Mouse (Mus musculus) hindbrain, embryonic 10.5 days (tissue): ENCODE results near the gene Ppp2ca. TPM values are rescaled to one million over a fixed set of nuclear protein-coding genes. Genes with fewer than 3 reads are reported as not detected.
"Not testable (repeated sequence)": the region's sequence is repeated elsewhere in the genome, so short reads cannot be mapped to it uniquely, and the experiment has no call there.

Source experiments
- DNase-seq: peaks from one replicate; pipeline ENCODE4 v3.0.0-alpha.2; 2017; ENCODE audit warnings: low spot score
- H3K27ac ChIP-seq: fragments of 300-500 bp; sonication (generic); 2 replicates; pipeline ENCODE4 v1.5.1; 2016; ENCODE audit warnings: mild to moderate bottlenecking, moderate library complexity
- H3K27me3 ChIP-seq: fragments of 300-500 bp; sonication (generic); 2 replicates; pipeline ENCODE4 v1.6.1; 2016; ENCODE audit warnings: mild to moderate bottlenecking; ENCODE audit not compliant: poor library complexity, insufficient read depth, severe bottlenecking
- H3K36me3 ChIP-seq: fragments of 300-500 bp; sonication (generic); 2 replicates; pipeline ENCODE4 v1.6.1; 2016; ENCODE audit warnings: mild to moderate bottlenecking, moderate library complexity
- H3K4me1 ChIP-seq: fragments of 300-500 bp; sonication (generic); replicated peaks from 2 replicates; pipeline ENCODE4 v1.6.1; 2016; ENCODE audit warnings: mild to moderate bottlenecking
- H3K4me3 ChIP-seq: fragments of 300-500 bp; sonication (generic); 2 replicates; pipeline ENCODE4 v1.5.1; 2016; ENCODE audit warnings: mild to moderate bottlenecking, moderate library complexity
- H3K9me3 ChIP-seq: fragments of 300-500 bp; sonication (generic); 2 replicates; pipeline ENCODE4 v1.6.1; 2016; ENCODE audit warnings: mild to moderate bottlenecking, moderate library complexity
- WGBS: fragments of 180-500 bp; shearing (Covaris S2); methylation state at CpG from one replicate; pipeline ENCODE4 v1.1.7; 2016; 5-methylcytosine and 5-hydroxymethylcytosine counted together
- polyA plus RNA-seq: library from polyadenylated mRNA; unstranded; fragments of >200 nt; fragmentation: Nextera tagmentation; extraction: Ambion mirVana; gene quantifications from 2 replicates; pipeline ENCODE4 v1.2.1, GENCODE M21; 2016

Gene Ppp2ca
- polyA plus RNA-seq, 1 experiment from 2014 or later: 97.8 TPM

GRCm38 (mm10) chr11:52124468-52124867 lies 26.0 kb downstream of the Ppp2ca start:
- H3K9me3 ChIP-seq: 0 out of 2 replicates have a peak, but pooled peaks cover 5% of the 10 kb centered on the region
- peaks cover 78% of the 10 kb centered on the region for H3K36me3 ChIP-seq
- no peak overlapping the region for H3K27ac ChIP-seq
- 95% methylated on average over 4 of the region's 4 CpGs for WGBS
- no peaks in the 10 kb centered on the region for H3K4me1 ChIP-seq
- no peaks in the 10 kb centered on the region for H3K27me3 ChIP-seq
- H3K4me3 ChIP-seq: no peak overlapping the region
- no peak for DNase-seq

GRCm38 (mm10) chr11:52127169-52127568 lies 28.7 kb downstream of the Ppp2ca start:
- no peak for DNase-seq
- Histone ChIP-seq H3K27me3 (no peaks in the 10 kb centered on the region), H3K4me3 (no peak overlapping the region), H3K9me3 (no peaks in the 10 kb centered on the region), H3K36me3 (peaks cover 54% of the 10 kb centered on the region), H3K27ac (no peak overlapping the region), H3K4me1 (no peaks in the 10 kb centered on the region)
- WGBS: 67% methylated on average over 3 of the region's 3 CpGs

- no peak for DNase-seq
Measured at GRCm38 (mm10) chr11:52127760-52128159, 29.3 kb downstream of the Ppp2ca start.

GRCm38 (mm10) chr11:52128316-52129061 lies 30.0 kb downstream of the Ppp2ca start:
- no peaks in the 10 kb centered on the region for H3K27me3 ChIP-seq
- H3K4me3 ChIP-seq: no peak overlapping the region
- DNase-seq: no peak
- no peak overlapping the region for H3K27ac ChIP-seq
- H3K4me1 ChIP-seq: no peaks in the 10 kb centered on the region
- H3K9me3 ChIP-seq: no peaks in the 10 kb centered on the region
- WGBS: 67% methylated on average over 5 of the region's 5 CpGs
- peaks cover 41% of the 10 kb centered on the region for H3K36me3 ChIP-seq

More at GRCm38 (mm10) chr11:52127760-52128159, 29.3 kb downstream of the Ppp2ca start:
- no peaks in the 10 kb centered on the region for H3K9me3 ChIP-seq
- no peak overlapping the region for H3K27ac ChIP-seq
- H3K36me3 ChIP-seq: peaks cover 48% of the 10 kb centered on the region
- 86% methylated on average over 5 of the region's 5 CpGs for WGBS
- H3K4me3 ChIP-seq: no peak overlapping the region
- no peaks in the 10 kb centered on the region for H3K4me1 ChIP-seq
- H3K27me3 ChIP-seq: no peaks in the 10 kb centered on the region

GRCm38 (mm10) chr11:52129171-52129570 lies 30.7 kb downstream of the Ppp2ca start:
- no peak overlapping the region for H3K27ac ChIP-seq
- H3K4me1 ChIP-seq: no peaks in the 10 kb centered on the region
- H3K36me3 ChIP-seq: peaks cover 34% of the 10 kb centered on the region
- 38% methylated on average over 3 of the region's 3 CpGs for WGBS
- H3K9me3 ChIP-seq: 0 out of 2 replicates have a peak, but pooled peaks cover 1% of the 10 kb centered on the region
- no peak for DNase-seq
- no peak overlapping the region for H3K4me3 ChIP-seq
- no peaks in the 10 kb centered on the region for H3K27me3 ChIP-seq

- peaks cover 27% of the 10 kb centered on the region for H3K36me3 ChIP-seq
- 82% methylated on average over 10 of the region's 10 CpGs for WGBS
- no peak overlapping the region for H3K4me3 ChIP-seq
- no peaks in the 10 kb centered on the region for H3K27me3 ChIP-seq
- no peak overlapping the region for H3K27ac ChIP-seq
- DNase-seq: no peak
- no peaks in the 10 kb centered on the region for H3K4me1 ChIP-seq
- peaks cover 3% of the 10 kb centered on the region; the same call in 1 of the 2 replicates for H3K9me3 ChIP-seq
Measured at GRCm38 (mm10) chr11:52129621-52130450, 31.4 kb downstream of the Ppp2ca start.

- peaks cover 9% of the 10 kb centered on the region for H3K9me3 ChIP-seq
Measured at GRCm38 (mm10) chr11:52130451-52131068, 32.1 kb downstream of the Ppp2ca start.

GRCm38 (mm10) chr11:52143675-52144074 lies 45.2 kb downstream of the Ppp2ca start:
- not testable (repeated sequence) for H3K9me3 ChIP-seq, H3K4me1 ChIP-seq, DNase-seq, H3K27ac ChIP-seq, H3K36me3 ChIP-seq, H3K27me3 ChIP-seq, H3K4me3 ChIP-seq
- 44% methylated on average over 4 of the region's 4 CpGs for WGBS

More at GRCm38 (mm10) chr11:52130451-52131068, 32.1 kb downstream of the Ppp2ca start:
- Histone ChIP-seq H3K27ac (no peak overlapping the region), H3K4me1 (no peaks in the 10 kb centered on the region), H3K27me3 (no peaks in the 10 kb centered on the region), H3K36me3 (peaks cover 20% of the 10 kb centered on the region), H3K4me3 (no peak overlapping the region)
- DNase-seq: no peak
- WGBS: 80% methylated on average over 7 of the region's 7 CpGs

GRCm38 (mm10) chr11:52145428-52145827 lies 46.9 kb downstream of the Ppp2ca start, which contains the start of gene Olfr1373:
Gene Olfr1373, minus strand, starts transcription at chr11:52145528.
- not testable (repeated sequence) for H3K27ac ChIP-seq, H3K9me3 ChIP-seq, DNase-seq, H3K4me3 ChIP-seq, H3K27me3 ChIP-seq, H3K36me3 ChIP-seq, H3K4me1 ChIP-seq
- WGBS: 70% methylated on average over 1 of the region's 1 CpGs

- H3K27ac ChIP-seq: no peak overlapping the region
- H3K9me3 ChIP-seq: no peaks in the 10 kb centered on the region
- H3K4me1 ChIP-seq: no peaks in the 10 kb centered on the region; the same call in 1 of the 2 replicates
- H3K4me3 ChIP-seq: no peak overlapping the region
- no peak for DNase-seq
- H3K27me3 ChIP-seq: peaks cover 48% of the 10 kb centered on the region
- 37% methylated on average over 10 of the region's 10 CpGs for WGBS
- no peaks in the 10 kb centered on the region for H3K36me3 ChIP-seq
Measured at GRCm38 (mm10) chr11:52163926-52164325, 65.4 kb downstream of the Ppp2ca start.

- Histone ChIP-seq H3K27ac (no peak overlapping the region), H3K36me3 (no peaks in the 10 kb centered on the region), H3K9me3 (no peaks in the 10 kb centered on the region), H3K4me3 (peak overlapping the region; percentile 18; the same call in 1 of the 2 replicates), H3K27me3 (peaks cover 64% of the 10 kb centered on the region), H3K4me1 (no peaks in the 10 kb centered on the region; the same call in 1 of the 2 replicates)
- WGBS: 1% methylated on average over 21 of the region's 21 CpGs
- peak; percentile 29 for DNase-seq
Measured at GRCm38 (mm10) chr11:52167126-52167525, 68.6 kb downstream of the Ppp2ca start.

- peaks cover 64% of the 10 kb centered on the region for H3K27me3 ChIP-seq
- not testable (repeated sequence) for H3K4me1 ChIP-seq, H3K9me3 ChIP-seq, H3K36me3 ChIP-seq
- H3K27ac ChIP-seq: peak overlapping the region; percentile 64; the same call in 1 of the 2 replicates
- H3K4me3 ChIP-seq: peak overlapping the region; percentile 56
- 2% methylated on average over 40 of the region's 42 CpGs for WGBS
- peak; percentile 38 for DNase-seq
Measured at GRCm38 (mm10) chr11:52167901-52168302, 69.4 kb downstream of the Ppp2ca start.
